Mouse (Mus musculus) CD4-positive, CD25-positive, alpha-beta regulatory T cell (primary cell): ENCODE results near the gene Ccser2. TPM values are rescaled to one million over a fixed set of nuclear protein-coding genes. Genes with fewer than 3 reads are reported as not detected.

Experiments used
- polyA plus RNA-seq: library from polyadenylated mRNA; unstranded; fragments of 100-300 nt; shearing (Covaris generic); gene quantifications from one replicate; pipeline ENCODE4 v1.2.1, GENCODE M21; 2017

Ccser2 gene
- polyA plus RNA-seq, result 44.3 TPM

DNA sequence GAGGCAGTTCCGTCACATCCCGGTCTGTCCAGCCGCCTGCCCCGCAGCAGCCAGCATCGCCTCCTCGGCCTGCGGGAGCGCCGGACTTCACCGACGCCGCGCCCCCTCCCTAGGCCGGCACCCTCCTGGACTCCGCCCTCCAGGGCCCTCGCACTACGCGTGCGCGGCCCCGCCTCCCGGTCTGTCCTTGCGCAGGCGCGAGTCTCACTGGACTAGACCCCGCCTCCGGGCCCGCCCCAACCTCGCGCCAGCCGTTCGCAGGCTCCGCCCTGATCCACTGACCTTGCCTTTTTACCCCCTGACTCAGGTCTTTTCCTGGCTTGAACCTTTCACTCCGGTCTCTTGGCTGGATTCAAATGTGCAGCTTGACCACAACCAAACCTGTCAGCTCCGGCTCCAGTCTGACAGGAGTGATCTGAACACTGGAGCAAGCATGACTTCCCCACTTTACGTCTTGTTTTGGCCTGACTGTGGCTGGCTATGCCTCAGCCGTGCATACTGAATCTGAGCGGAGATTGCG, at the start of gene Ccser2:
Gene Ccser2 (minus strand): TSS at position 150 of the 520 bp plus-strand sequence.

Other genes starting within 250 kb of the Ccser2 start
- 0.11 TPM for gene Rgr, start 80.2 kb upstream of the Ccser2 start, polyA plus RNA-seq
- not detected for gene Lrit1, start 86.1 kb upstream of the Ccser2 start, polyA plus RNA-seq
- gene Lrit2, start 99.2 kb upstream of the Ccser2 start, polyA plus RNA-seq, result 0.06 TPM
- gene Cdhr1, start 129.6 kb upstream of the Ccser2 start, polyA plus RNA-seq, result not detected
- gene 2610528A11Rik, start 145.2 kb upstream of the Ccser2 start, polyA plus RNA-seq, result not detected
- 235 TPM for gene Ghitm, start 166.5 kb upstream of the Ccser2 start, polyA plus RNA-seq